Mouse (Mus musculus) CD8-positive naive resting alpha-beta T cell, adult 57 days (primary cell): Measurements from ENCODE around the gene Cuedc2. TPM values are rescaled to one million over a fixed set of nuclear protein-coding genes. Genes with fewer than 3 reads are reported as not detected.

Source experiments
- total RNA-seq: library from RNA; stranded (reverse); gene quantifications from one replicate; pipeline ENCODE4 v1.2.4, GENCODE M21; 2023

Cuedc2 gene
- 38.3 TPM for total RNA-seq

GRCm38 (mm10) chr19:46338331-46338936 lies at the start of gene Cuedc2:
Cuedc2 (minus strand) TSS chr19:46338702.

GRCm38 (mm10) chr19:46350168-46350932 lies 11.8 kb upstream of the Cuedc2 start, which contains the start of gene 2310034G01Rik:
2310034G01Rik (minus strand) TSS chr19:46350302.

GRCm38 (mm10) chr19:46328081-46329030 lies 10.1 kb downstream of the Cuedc2 start, which contains the start of gene Fbxl15:
Fbxl15 (plus strand) TSS chr19:46328184.

GRCm38 (mm10) chr19:46326756-46327305 lies 11.7 kb downstream of the Cuedc2 start, which contains the start of gene Psd:
Psd (minus strand) TSS chr19:46327156.

DNA sequence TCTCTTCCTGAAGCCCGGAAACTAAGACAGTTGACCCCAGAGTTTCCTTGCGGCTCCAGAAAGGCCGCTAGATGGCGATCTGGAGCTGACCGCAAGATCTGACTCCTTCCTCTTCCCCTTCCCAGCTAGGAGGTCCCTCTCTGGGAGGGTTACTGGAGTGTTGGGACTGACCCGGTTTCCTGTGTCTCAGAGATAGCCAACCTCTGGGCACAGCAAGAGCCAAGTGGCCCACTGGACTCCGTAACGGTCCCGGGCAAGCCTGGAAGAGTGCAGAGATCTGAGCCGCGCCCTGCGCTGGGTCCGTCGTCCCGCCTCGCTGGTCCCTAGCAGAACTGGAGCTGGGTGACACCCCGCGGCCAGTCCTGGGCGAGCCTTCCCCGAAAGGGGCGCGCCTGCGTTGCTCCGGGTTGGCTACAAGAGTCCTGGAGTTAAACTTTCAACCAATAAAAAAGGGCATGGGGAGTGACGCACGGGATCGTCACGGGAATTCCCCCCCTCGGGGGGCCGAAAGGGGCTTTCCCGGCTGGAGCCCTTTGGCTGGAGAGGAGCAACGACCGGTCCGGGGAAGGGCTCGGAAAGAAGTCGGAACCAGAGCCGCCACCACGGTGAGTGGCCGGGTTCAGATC lies 34.2 kb downstream of the Cuedc2 start, which contains the start of gene Nfkb2:
Gene Nfkb2, plus strand, starts transcription at position 105 of the 626 bp plus-strand sequence.

Other genes with a start within 250 kb of the Cuedc2 start
- gene Elovl3, start 206.8 kb downstream of the Cuedc2 start, total RNA-seq, result not detected
- gene Pitx3, start 190.4 kb downstream of the Cuedc2 start, total RNA-seq, result not detected
- 103 TPM for gene Gbf1, start 186.2 kb downstream of the Cuedc2 start, total RNA-seq
- gene Nfkb2, start 34.4 kb downstream of the Cuedc2 start, total RNA-seq, result 63.7 TPM
- gene Psd, start 11.5 kb downstream of the Cuedc2 start, total RNA-seq, result 1.8 TPM
- gene Fbxl15, start 10.5 kb downstream of the Cuedc2 start, total RNA-seq, result 3.6 TPM
- 1.9 TPM for gene Mfsd13a, start 2.4 kb upstream of the Cuedc2 start, total RNA-seq
- not detected for gene 2310034G01Rik, start 11.6 kb upstream of the Cuedc2 start, total RNA-seq
- 88.7 TPM for gene Actr1a, start 57.0 kb upstream of the Cuedc2 start, total RNA-seq
- gene Sufu, start 58.2 kb upstream of the Cuedc2 start, total RNA-seq, result 35.1 TPM
- gene Trim8, start 163.0 kb upstream of the Cuedc2 start, total RNA-seq, result 54.3 TPM
- gene Arl3, start 234.5 kb upstream of the Cuedc2 start, total RNA-seq, result 18.2 TPM
- gene Sfxn2, start 234.7 kb upstream of the Cuedc2 start, total RNA-seq, result 12.9 TPM